Mouse (Mus musculus) G1E (cell line): ENCODE data around the gene Tmeff1.

Source experiments
- CTCF ChIP-seq: IDR thresholded peaks from 2 replicates; pipeline ENCODE4 v1.5.1; 2012; ENCODE audit warnings: low read depth, low read length, inconsistent platforms, mixed read lengths
- GATA1 ChIP-seq: IDR thresholded peaks from 2 replicates; pipeline ENCODE4 v1.6.1; 2012; ENCODE audit warnings: borderline replicate concordance, low read length, inconsistent platforms, mixed read lengths
- POLR2AphosphoS5 ChIP-seq: IDR thresholded peaks from 2 replicates; pipeline ENCODE4 v1.6.1; 2012; ENCODE audit warnings: low read depth, low read length, inconsistent platforms; ENCODE audit not compliant: insufficient replicate concordance
- TAL1 ChIP-seq: conservative IDR thresholded peaks from 2 replicates; pipeline ENCODE4 v1.6.1; 2012; ENCODE audit warnings: low read depth, low read length, inconsistent platforms, mixed read lengths

- no peak for TF ChIP-seq TAL1
- no peak for TF ChIP-seq CTCF
- no peak for TF ChIP-seq GATA1
- no peak for TF ChIP-seq POLR2AphosphoS5
These were observed 87.9 kb downstream of the Tmeff1 start for GRCm38 (mm10) chr4:48672915-48673314.
